Mouse (Mus musculus) effector memory CD4-positive, alpha-beta T cell, adult 5 months (primary cell): ENCODE results near the gene Vax1. TPM values are rescaled to one million over a fixed set of nuclear protein-coding genes. Genes with fewer than 3 reads are reported as not detected.

Source experiments
- polyA plus RNA-seq: library from polyadenylated mRNA; unstranded; fragments of 100-300 nt; shearing (Covaris generic); gene quantifications from one replicate; pipeline ENCODE4 v1.2.1, GENCODE M21; 2017

Gene Vax1
- polyA plus RNA-seq, result not detected

DNA sequence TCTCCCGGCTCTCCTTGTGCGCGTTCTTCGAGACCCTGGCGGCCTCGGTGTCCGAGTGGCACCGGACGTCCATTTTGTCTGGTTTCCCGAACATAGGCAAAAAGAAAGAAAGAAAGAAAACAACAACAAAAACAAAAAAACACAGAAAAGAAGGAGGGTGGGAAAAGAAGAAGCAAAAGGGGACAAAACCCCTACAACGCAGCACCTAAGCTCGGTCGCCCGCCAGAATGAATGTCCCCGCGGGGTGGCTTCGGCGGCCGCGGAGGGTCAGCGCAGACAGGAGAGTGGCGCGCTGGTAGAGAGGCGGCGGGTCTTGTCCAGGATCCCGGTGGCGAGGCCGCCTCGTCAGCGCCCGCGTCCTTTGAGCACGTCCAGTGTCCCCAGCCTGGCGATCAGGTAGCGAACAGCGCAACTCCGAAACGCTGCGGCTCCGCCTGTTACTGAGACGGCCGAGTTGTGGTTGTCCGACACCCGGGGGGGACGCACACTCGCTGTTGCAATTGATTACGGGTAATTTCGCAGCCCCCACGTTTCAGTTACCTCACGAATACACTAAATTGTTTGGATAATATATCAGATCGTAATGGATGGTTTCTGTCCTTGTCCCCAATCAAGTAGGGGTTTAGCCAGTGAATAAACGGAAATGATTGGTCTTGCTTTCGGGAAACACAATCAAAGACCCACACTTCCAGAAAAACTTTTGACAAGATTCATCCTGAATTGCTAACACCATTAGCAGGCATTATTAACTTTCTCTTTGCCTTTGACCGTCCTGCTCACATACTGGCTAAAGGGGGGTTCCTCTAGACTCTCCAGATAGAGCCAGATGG lies at the start of gene Vax1:
TSS of gene Vax1 (minus strand) at position 121 of the 830 bp plus-strand sequence.

DNA sequence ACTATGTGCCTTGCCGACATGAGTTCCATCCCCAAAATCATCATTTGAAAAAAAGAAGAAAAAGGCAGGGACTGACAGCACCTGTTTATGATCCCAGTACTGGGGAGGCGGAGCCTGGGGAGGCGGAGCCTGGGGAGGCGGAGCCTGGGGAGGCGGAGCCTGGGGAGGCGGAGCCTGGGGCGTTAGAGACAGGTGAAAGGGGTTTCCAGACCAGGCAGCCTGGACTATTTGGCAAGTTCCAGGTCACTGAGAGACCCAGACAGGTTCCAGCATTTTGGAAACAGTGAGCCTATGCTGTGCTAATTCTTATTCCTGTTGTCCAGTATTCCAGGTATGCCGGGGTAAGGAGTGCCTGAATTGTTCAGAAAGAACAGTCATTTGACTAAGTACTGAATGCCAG lies 49.1 kb upstream of the Vax1 start, which contains the start of gene Kcnk18:
TSS of gene Kcnk18 (plus strand) at position 224 of the 400 bp plus-strand sequence.

Other genes starting within 250 kb of the Vax1 start
- not detected for gene Eno4, start 226.6 kb downstream of the Vax1 start, polyA plus RNA-seq
- 0.71 TPM for gene Hspa12a, start 226.4 kb downstream of the Vax1 start, polyA plus RNA-seq
- gene Shtn1, start 94.0 kb downstream of the Vax1 start, polyA plus RNA-seq, result 0.92 TPM
- not detected for gene Kcnk18, start 49.2 kb upstream of the Vax1 start, polyA plus RNA-seq
- gene Slc18a2, start 90.8 kb upstream of the Vax1 start, polyA plus RNA-seq, result 3.9 TPM
- 118 TPM for gene Rps12-ps3, start 152.2 kb upstream of the Vax1 start, polyA plus RNA-seq
- gene Pdzd8, start 175.7 kb upstream of the Vax1 start, polyA plus RNA-seq, result 35.3 TPM